Mouse (Mus musculus) erythroblast, embryonic 14.5 days (primary cell): ENCODE results near the gene Cds1.

Experiments used
- GATA1 ChIP-seq: IDR thresholded peaks from 2 replicates; pipeline ENCODE4 v1.6.1; 2012; ENCODE audit warnings: low read length, inconsistent platforms, mixed read lengths
- TAL1 ChIP-seq: IDR thresholded peaks from 3 replicates; pipeline ENCODE4 v1.6.1; 2012; ENCODE audit warnings: low read length, inconsistent platforms, mixed read lengths

DNA sequence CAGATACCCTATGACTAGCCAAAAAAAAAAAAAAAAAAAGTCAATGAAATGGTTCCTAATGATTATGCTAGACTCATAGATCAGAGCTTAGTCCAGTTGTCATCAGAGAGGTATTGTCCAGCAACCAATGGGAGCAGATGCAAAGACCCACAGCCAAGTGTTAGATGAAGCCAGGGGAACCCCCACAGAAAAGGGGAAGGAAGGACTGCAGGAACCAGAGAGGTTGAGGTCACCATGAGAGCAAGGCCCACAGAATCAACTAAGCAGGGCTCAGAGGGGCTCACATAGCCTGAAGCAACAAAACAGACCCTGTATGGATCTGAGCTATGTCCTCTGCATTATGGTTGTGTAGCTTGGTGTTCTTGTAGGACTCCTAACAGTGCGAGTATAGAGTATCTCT, 11.2 kb upstream of the Cds1 start:
- no peak for TF ChIP-seq TAL1
- no peak for TF ChIP-seq GATA1
